In the genomic region with DNA sequence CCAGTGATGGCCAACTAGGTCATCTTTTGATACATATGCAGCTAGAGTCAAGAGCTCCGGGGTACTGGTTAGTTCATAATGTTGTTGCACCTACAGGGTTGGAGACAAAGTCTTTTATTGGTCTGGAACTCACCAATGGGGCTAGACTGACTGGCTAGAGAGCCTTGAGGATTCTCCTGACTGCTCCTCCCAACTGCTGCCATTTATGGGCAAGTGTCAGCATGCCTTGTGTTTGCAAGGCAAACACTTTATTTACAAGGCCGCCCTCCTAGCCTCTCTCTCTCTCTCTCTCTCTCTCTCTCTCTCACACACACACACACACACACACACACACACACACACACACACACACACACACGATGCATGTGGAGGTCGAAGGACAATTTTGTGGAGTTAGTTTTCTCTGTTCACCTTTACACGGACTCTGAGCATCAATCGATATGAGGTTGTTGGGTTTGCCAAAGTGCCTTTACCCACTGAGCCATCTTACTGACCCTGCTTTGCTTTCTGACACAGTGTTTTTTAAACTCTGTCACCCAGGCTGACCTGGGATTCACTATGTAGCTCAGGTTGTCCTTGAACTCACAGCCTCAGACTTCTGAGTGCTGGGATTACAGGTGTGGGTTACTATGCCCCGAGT, we compare ENCODE assay signal across 31 mouse cellular contexts. TPM values are rescaled to one million over a fixed set of nuclear protein-coding genes. Genes with fewer than 3 reads are reported as not detected.
A peak's percentile ranks its signal among the peaks of the same experiment; 100 is the strongest.
DNase-seq lines count a peak whose midpoint lies in the region; ATAC-seq lines count a peak whose summit lies in the region.
"Had no signal": no experiment of that assay in that cellular context is flagged by ENCODE, and none has a peak within 500 bp of the region (broad histone marks: within the 10 kb centered on the region; RNA-seq: fewer than 3 reads in every experiment).

No protein-coding gene starts in this region.

- H3K4me2 ChIP-seq in heart, embryonic 12.5 days: no peak overlapping the region
- H3K4me2 ChIP-seq in heart, embryonic 11.5 days: no peak overlapping the region
- H3K4me2 ChIP-seq in liver, embryonic 15.5 days: no peak overlapping the region
- H3K4me2 ChIP-seq in liver, embryonic 12.5 days: no peak overlapping the region
- no peak overlapping the region for H3K4me2 ChIP-seq in neural tube, embryonic 13.5 days
- H3K4me2 ChIP-seq: embryonic facial prominence, embryonic 13.5 days; forebrain, embryonic 15.5 days; heart, embryonic 15.5 days; hindbrain, embryonic 12.5 days had no signal

- H3K9ac ChIP-seq in heart, embryonic 12.5 days: no peak overlapping the region
- H3K9ac ChIP-seq in heart, embryonic 11.5 days (ENCODE audit: low read depth, low read length): no peak overlapping the region
- no peak overlapping the region for H3K9ac ChIP-seq in liver, embryonic 15.5 days
- no peak overlapping the region for H3K9ac ChIP-seq in liver, embryonic 12.5 days
- no peak overlapping the region for H3K9ac ChIP-seq in neural tube, embryonic 13.5 days
- H3K9ac ChIP-seq: embryonic facial prominence, embryonic 13.5 days; forebrain, embryonic 15.5 days; heart, embryonic 15.5 days; hindbrain, embryonic 12.5 days; liver, embryonic 14.5 days had no signal

- 85% methylated on average over 7 of the region's 7 CpGs for WGBS in heart, embryonic 12.5 days
- 81% methylated on average over 7 of the region's 7 CpGs for WGBS in heart, embryonic 11.5 days (ENCODE audit: insufficient replicate concordance)
- 60% methylated on average over 7 of the region's 7 CpGs for WGBS in liver, embryonic 15.5 days (ENCODE audit: insufficient replicate concordance)
- WGBS in liver, embryonic 12.5 days (ENCODE audit: insufficient replicate concordance): 78% methylated on average over 6 of the region's 7 CpGs
- WGBS in neural tube, embryonic 13.5 days: 92% methylated on average over 7 of the region's 7 CpGs

- ATAC-seq in heart, embryonic 12.5 days (ENCODE audit: insufficient number of reproducible peaks, low FRiP score): no peak
- ATAC-seq in heart, embryonic 11.5 days (replicated peaks; ENCODE audit: insufficient number of reproducible peaks, low FRiP score, low TSS enrichment): no peak
- ATAC-seq in liver, embryonic 15.5 days (ENCODE audit: insufficient read depth): peak; percentile 38; the same call in 1 of the 2 replicates
- ATAC-seq in liver, embryonic 12.5 days: no peak
- no peak for ATAC-seq in neural tube, embryonic 13.5 days (ENCODE audit: low read depth)
- ATAC-seq: forebrain, embryonic 15.5 days; intestine, postnatal 0 days; Patski had no signal

- H3K27ac ChIP-seq in heart, embryonic 12.5 days (ENCODE audit: poor library complexity, severe bottlenecking): peak overlapping the region; percentile 10; the same call in 1 of the 2 replicates
- no peak overlapping the region for H3K27ac ChIP-seq in heart, embryonic 11.5 days (ENCODE audit: low read depth, low read length)
- 0 out of 2 replicates have a peak overlapping the region, but pooled peaks have one; percentile 38 for H3K27ac ChIP-seq in liver, embryonic 15.5 days (replicated peaks)
- no peak overlapping the region for H3K27ac ChIP-seq in liver, embryonic 12.5 days
- 0 out of 2 replicates have a peak overlapping the region, but pooled peaks have one; percentile 13 for H3K27ac ChIP-seq in neural tube, embryonic 13.5 days (replicated peaks)
- H3K27ac ChIP-seq: embryonic facial prominence, embryonic 13.5 days; forebrain, embryonic 15.5 days; hindbrain, embryonic 12.5 days; liver, embryonic 14.5 days; stomach, postnatal 0 days had no signal

- H3K4me1 ChIP-seq in heart, embryonic 12.5 days (replicated peaks): peaks cover 37% of the 10 kb centered on the region
- H3K4me1 ChIP-seq in heart, embryonic 11.5 days (ENCODE audit: control insufficient read depth, insufficient read depth, low read length): peaks cover 23% of the 10 kb centered on the region
- peaks cover 28% of the 10 kb centered on the region for H3K4me1 ChIP-seq in liver, embryonic 15.5 days (replicated peaks)
- H3K4me1 ChIP-seq in liver, embryonic 12.5 days: peaks cover 31% of the 10 kb centered on the region
- H3K4me1 ChIP-seq in neural tube, embryonic 13.5 days (replicated peaks): peaks cover 16% of the 10 kb centered on the region

- H3K9me3 ChIP-seq in heart, embryonic 12.5 days (replicated peaks): no peaks in the 10 kb centered on the region
- H3K9me3 ChIP-seq in heart, embryonic 11.5 days (replicated peaks; ENCODE audit: control insufficient read depth, low read length): no peaks in the 10 kb centered on the region
- H3K9me3 ChIP-seq in liver, embryonic 15.5 days (replicated peaks): no peaks in the 10 kb centered on the region
- no peaks in the 10 kb centered on the region for H3K9me3 ChIP-seq in liver, embryonic 12.5 days (replicated peaks)
- H3K9me3 ChIP-seq in neural tube, embryonic 13.5 days: no peaks in the 10 kb centered on the region
- H3K9me3 ChIP-seq: embryonic facial prominence, embryonic 13.5 days; forebrain, embryonic 10.5 days; forebrain, embryonic 15.5 days; G1E; heart, embryonic 15.5 days; hindbrain, embryonic 12.5 days; megakaryocyte, embryonic 14.5 days had no signal

- H3K36me3 ChIP-seq in heart, embryonic 12.5 days: no peaks in the 10 kb centered on the region
- H3K36me3 ChIP-seq in heart, embryonic 11.5 days (ENCODE audit: control insufficient read depth, insufficient read depth, low read length): no peaks in the 10 kb centered on the region
- no peaks in the 10 kb centered on the region for H3K36me3 ChIP-seq in liver, embryonic 15.5 days (replicated peaks)
- H3K36me3 ChIP-seq in liver, embryonic 12.5 days: no peaks in the 10 kb centered on the region
- no peaks in the 10 kb centered on the region for H3K36me3 ChIP-seq in neural tube, embryonic 13.5 days
- H3K36me3 ChIP-seq: embryonic facial prominence, embryonic 13.5 days; forebrain, embryonic 10.5 days; forebrain, embryonic 15.5 days; G1E; heart, embryonic 15.5 days; hindbrain, embryonic 12.5 days had no signal

- no peaks in the 10 kb centered on the region for H3K27me3 ChIP-seq in heart, embryonic 12.5 days (replicated peaks)
- H3K27me3 ChIP-seq in heart, embryonic 11.5 days (ENCODE audit: control insufficient read depth, insufficient read depth, low read length): no peaks in the 10 kb centered on the region
- peaks cover 3% of the 10 kb centered on the region; the same call in 1 of the 2 replicates for H3K27me3 ChIP-seq in liver, embryonic 15.5 days
- peaks cover 17% of the 10 kb centered on the region for H3K27me3 ChIP-seq in liver, embryonic 12.5 days (replicated peaks)
- H3K27me3 ChIP-seq in neural tube, embryonic 13.5 days: no peaks in the 10 kb centered on the region
- H3K27me3 ChIP-seq: forebrain, embryonic 15.5 days; heart, embryonic 15.5 days; hindbrain, embryonic 12.5 days; Patski had no signal

- H3K4me3 ChIP-seq in heart, embryonic 12.5 days: no peak overlapping the region
- no peak overlapping the region for H3K4me3 ChIP-seq in heart, embryonic 11.5 days (ENCODE audit: low read depth, low read length)
- no peak overlapping the region for H3K4me3 ChIP-seq in liver, embryonic 15.5 days (replicated peaks)
- H3K4me3 ChIP-seq in liver, embryonic 12.5 days: no peak overlapping the region
- no peak overlapping the region for H3K4me3 ChIP-seq in neural tube, embryonic 13.5 days
- H3K4me3 ChIP-seq: embryonic facial prominence, embryonic 13.5 days; forebrain, embryonic 10.5 days; forebrain, embryonic 15.5 days; heart, embryonic 15.5 days; hindbrain, embryonic 12.5 days; megakaryocyte, embryonic 14.5 days had no signal

- no peak for DNase-seq in neural tube, embryonic 10.5 days (ENCODE audit: extremely low spot score, low spot score)
- DNase-seq in cerebellum, postnatal 14 days: no peak
- DNase-seq: cerebellum, adult 11-12 months; cerebellum, adult 9-11 months; gastrocnemius, postnatal 25 days; heart, postnatal 36 days; kidney, adult 9 months; kidney, postnatal 10 days; layer of hippocampus, adult 9-11 months; midbrain, embryonic 14.5 days; right cerebral cortex, adult 18-20 months; thymus, adult 2 months; thymus, postnatal 36 days had no signal

RNA-seq across cellular contexts. Expression of a gene that starts 13.6 kb away (rescaled TPM):
- 0.33 and 0.36 TPM in 2 replicates for polyA plus RNA-seq in heart, embryonic 12.5 days (2016; fragmentation: Nextera tagmentation; extraction: Ambion mirVana)
- polyA plus RNA-seq in heart, embryonic 11.5 days (2014; fragmentation: Nextera tagmentation; extraction: Ambion mirVana): 0.34 and 0.38 TPM in 2 replicates
- not detected in 2 replicates for polyA plus RNA-seq in liver, embryonic 15.5 days (2015; fragmentation: Nextera tagmentation; extraction: Ambion mirVana)
- polyA plus RNA-seq in liver, embryonic 12.5 days (2016; fragmentation: Nextera tagmentation; extraction: Ambion mirVana): 0.04 TPM in 2 replicates
- not detected in 2 replicates for polyA plus RNA-seq in neural tube, embryonic 13.5 days (2015; fragmentation: Nextera tagmentation; extraction: Ambion mirVana)
- polyA plus RNA-seq: forebrain, embryonic 10.5 days; forebrain, embryonic 15.5 days; G1E; intestine, postnatal 0 days; large intestine, adult 2 months; limb, embryonic 11.5 days; midbrain, embryonic 14.5 days; stomach, postnatal 0 days had no signal

Comparison
In these comparisons a context has a peak if more than half of its experiments do, and no peak if none do; other contexts are left out.
1. H3K27ac ChIP-seq: peak in heart, embryonic 12.5 days (single experiment), liver, embryonic 15.5 days (single experiment) and neural tube, embryonic 13.5 days (single experiment); none in heart, embryonic 11.5 days (single experiment) and liver, embryonic 12.5 days (single experiment).